Mouse (Mus musculus) gastrocnemius, adult 8-10 months (tissue): ENCODE measurements at regions not wholly inside any gene's neighbourhood (a gene's known extent, or its start where the extent isn't known, plus 50 kb on each side); places are given as distances from the start of the nearest gene placed in this dataset.

Experiments
- DNase-seq, 2 experiments: peaks; one replicate each; pipeline ENCODE4 v3.0.0; 2022; ENCODE audit warnings: low spot score in 2 of 2

DNA sequence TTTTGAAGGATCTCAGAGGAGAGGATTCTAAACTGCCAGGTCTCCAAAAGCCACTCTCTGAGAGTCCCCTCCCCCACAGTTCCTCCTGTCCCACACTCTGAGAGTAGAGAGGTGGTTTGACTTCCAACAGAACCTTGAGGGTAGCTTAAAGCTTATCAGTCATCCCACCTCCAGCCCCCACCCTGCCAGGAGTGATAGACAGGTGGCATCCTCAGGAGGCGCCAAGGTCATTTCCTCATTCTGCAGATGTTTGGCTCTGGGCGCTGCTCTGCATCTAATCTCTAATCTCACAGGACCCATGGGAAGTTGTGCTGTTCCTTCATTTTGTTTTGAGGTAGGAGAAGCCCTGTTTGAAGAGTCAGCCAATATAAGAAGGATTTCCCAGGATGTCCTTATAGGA lies 96.2 kb downstream of the Hes1 start:
- DNase-seq: no peak

DNA sequence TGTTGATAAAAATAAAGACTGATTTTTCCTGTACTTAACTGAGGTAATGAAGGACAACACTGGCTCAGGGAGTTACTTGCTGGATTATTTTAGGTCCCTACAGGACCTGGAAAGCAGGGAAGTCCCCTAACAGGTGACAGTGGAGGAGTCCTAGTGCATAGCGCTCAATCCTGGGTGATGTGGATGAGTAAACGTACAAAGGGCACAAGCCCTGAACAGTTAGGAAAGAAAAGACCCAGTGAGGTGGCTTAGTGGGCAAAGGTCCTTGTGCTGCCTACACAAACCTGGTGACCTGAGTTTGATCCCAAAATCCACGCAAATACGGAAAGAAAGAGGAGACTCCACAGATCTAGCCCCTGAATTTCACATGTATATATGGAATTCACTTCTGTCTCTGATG lies 99.1 kb downstream of the Hes1 start:
- no peak for DNase-seq

DNA sequence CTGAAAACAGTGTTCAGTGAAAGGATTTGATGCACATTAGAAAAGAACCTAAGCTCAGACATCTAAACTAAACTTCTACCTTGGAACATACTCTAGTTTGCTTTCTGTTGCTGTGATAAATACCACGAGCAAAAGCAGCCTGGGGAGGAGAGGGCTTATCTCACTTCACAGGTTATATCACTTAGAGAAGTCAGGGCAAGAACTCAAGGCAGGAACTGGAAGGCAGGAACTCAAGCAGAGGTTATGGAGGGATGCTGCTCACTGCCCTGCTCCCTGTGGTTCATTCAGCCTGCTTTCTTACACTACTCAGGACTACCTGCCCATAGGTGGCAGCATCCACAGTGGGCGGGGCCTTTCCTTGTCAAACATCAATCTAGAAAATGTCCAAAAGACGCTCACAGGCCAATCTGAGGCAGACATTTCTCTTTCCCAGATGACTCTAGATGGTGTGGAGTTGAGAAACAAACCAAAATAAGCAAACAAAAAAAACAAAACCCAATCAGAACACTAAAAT lies 101.5 kb downstream of the Hes1 start:
- DNase-seq: no peak

DNA sequence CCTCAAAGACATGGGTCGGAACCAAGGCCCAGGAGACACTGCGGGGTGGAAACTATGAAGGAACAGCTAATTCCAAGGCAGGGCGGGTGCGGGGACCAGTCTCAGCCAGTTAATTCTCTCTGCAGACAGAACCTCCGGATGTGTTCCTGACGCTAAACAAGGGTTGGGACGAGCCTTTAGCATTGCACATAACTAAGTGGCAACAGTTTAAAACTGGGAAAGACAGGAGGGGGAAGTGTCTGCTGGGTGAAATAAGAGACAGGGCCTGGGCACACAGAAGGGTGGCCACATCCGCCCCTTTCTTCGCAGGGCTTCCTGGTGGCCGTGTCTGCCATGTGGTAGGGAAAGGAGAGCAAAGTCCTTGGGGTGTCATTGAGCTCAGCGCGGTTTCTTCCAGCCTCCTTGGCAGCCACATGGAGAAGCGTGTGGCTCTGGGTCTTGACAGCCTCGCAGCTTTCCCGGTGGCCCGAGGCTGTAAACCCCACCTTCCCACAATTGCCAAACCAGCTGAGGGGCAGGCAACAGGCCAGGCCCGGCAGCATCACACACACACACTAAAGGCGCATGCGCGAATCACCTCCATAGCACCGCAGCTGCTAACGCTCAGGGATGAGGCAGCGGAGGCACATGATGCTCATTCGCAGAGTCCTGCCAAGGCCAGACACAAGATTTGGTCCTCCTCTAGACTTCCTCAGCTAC lies 95.8 kb downstream of the Cpn2 start:
- peak; percentile 72 to 83 for DNase-seq

DNA sequence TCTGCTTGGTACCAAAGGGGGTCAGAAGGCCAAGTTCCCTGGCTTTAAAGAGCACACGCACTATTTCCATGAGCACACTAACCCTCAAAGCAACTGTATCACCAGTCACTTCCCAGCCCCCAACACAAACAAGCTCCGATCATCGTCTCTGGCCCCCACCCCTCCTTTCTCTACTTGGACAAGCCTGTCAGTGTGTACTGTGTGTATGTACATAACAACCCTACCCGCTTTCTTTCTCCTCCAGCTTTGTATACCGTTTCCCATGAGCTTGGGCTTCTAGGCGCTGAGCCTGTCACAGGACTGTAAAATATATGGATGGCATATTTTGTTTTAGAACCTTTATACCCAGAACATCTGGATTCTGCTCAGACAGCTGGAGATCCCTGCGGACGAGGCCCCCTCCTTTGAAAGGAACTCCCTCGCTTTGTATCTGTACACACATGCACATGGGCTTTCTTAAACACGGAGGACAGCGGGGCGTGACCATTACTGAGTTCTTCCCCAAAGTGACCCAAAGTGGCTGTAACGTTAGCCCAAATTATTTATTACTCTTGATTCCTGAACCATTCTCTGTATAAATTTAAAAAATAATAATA lies 95.1 kb downstream of the Cpn2 start:
- no peak for DNase-seq

DNA sequence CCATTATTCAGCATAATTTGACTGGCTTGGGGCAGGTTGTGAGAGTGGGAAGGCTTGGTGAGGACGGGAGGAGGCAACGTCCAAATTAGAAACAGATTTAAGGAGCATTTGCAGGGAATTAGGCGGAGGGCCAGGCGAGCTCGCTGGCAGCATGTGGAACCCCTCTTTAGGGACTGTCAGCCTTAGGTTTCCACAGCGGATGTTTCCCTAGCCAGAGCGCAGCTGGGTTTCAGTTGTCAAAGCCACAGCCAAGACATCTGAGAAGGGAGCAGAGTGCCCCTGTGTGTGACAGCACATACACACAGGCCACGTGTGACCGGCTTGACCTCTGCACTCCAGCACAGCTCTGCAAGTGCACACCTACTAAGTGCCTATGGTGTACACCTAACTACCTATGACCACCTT lies 94.5 kb downstream of the Cpn2 start:
- peak; percentile 76 to 88 for DNase-seq

DNA sequence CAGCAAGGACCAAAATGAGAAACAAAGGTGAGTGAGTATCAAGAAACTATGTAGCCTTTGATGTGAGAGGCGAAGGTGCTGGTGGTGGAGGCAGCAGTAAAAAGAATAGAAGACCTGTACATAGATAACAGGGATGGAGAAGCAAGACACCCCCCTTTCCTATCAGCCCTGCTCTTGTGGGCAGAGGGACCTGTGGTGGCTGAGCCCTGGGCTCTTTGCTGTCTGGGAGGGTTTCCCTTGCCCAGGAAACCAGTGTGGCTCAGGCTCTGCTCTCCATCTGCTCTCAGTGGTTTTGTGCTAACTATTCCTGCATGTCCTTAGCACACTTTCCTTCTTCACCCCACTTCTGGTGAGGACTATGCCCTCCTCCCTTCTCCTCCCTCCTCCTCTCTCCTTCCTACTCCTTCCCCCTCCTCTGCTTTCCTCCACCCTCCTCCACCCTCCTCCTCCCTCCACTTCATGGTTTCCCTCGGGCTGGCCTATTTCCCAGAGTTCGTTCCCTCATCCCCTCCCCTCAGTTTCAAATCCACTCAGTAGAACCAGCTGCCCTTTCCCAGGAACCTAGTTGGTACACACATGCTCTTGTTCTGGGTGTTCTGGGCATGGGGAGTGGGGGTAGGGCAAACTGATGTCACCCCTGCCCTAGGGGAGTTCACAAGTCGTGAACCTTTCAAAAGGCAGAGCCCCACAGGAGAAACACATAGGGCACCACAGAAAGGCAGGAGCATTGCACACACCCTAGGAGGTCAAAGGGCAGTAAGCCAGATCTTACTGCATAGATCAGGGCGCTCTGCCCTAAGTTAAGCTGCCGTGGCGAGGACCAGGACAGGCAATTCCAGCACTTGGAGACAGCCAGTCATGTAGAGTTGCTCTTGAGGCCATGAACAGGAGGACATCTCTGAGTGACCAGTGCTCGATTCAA lies 93.1 kb downstream of the Cpn2 start:
- no peak for DNase-seq

DNA sequence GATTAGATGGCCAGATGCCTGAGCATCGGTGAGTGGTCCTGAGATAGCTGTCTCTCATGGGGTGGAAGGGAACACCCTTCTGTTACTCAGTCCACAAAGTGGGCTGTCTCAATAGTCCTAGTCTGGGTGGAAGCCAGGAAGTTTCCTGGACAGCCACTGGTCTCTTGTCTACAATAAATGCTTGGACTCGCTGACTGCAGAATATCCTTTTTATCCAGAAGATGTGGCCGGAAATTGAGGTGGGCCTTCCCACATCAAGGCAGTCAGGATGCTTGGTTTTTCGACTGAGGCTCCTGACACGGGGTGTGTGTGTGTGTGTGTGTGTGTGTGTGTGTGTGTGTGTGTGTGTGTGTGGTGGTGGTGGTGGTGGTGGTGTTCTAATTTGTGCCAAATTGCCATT lies 91.0 kb downstream of the Cpn2 start:
- no peak for DNase-seq

DNA sequence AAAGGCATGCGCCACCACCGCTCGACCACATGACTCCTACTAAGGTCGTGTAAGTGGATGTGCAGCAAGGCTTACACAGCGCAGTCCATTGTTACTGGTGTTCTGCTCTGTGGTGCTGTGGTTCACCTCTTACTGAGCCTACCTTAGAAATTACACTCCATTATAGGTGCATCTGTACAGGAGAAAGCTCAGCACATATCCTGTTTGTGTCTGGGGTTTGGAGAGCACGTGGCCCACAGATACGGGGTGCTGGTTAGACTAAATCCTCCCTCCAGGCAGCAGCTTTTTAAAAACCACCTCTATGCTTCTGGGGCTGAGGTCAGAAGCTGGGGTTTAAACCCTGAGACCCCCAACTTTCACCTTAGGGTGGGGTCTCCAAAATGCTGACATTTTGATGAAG lies 89.5 kb downstream of the Cpn2 start:
- no peak for DNase-seq

DNA sequence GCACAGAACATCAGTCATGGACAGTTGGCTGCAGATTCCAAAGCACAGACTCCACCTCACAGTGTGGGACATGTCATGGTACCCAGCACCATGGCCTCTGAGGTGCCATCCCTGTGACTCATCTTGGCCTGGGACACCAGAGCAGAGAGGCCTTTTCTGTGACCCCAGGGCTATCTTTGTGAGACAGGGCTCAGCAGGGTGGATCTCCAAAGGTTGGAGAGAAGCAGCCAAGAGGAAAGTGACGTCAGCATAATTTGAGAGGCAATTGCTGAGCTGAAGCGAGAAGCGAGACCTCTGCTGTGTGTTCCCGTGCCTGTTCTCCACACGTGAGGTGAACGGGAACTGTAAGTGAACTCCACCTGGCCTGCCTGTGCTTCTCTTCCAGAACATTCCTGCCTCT lies 88.7 kb downstream of the Cpn2 start:
- no peak for DNase-seq

DNA sequence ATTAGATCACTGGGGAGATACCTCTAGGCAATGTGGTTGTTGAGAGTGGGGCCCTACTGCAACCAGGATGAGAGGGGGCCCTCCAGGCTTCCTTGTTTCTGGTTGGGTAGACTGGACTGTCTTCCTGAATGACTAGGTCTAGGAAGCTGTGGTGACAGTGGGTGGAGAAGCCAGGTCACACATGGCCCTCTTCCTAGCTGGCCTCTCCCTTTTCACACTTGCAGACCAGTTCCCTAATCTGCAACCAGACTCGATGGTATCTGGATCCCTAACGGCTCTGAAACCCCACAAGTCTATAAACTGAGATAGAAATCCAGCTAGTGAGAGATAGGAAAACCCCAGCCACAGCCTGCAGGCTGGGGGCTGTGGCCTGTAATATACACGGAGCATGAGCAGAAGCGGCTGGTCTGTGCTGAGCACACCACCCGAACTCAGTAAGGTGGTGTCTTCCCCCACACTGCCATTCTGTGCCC lies 87.8 kb downstream of the Cpn2 start:
- DNase-seq: no peak

DNA sequence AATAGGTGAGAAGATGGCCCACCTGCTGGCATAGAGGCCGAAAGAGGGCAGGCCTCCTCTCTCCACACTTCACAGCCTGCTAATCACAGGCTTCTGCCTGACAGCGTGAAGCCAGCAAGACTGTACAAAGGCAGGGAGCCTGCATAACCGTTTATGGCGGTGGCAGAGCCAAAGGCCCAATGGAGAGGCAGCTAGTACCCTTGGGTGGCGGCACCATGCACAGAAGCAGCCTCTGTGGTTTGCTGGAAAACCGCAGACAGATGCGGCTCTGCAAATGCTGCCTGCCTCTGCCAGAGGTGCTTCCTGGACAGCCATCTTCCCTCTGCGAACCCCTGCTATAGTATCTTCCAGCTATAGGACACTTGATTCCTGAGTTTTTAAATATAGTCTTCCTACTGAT lies 86.2 kb downstream of the Cpn2 start:
- no peak for DNase-seq

DNA sequence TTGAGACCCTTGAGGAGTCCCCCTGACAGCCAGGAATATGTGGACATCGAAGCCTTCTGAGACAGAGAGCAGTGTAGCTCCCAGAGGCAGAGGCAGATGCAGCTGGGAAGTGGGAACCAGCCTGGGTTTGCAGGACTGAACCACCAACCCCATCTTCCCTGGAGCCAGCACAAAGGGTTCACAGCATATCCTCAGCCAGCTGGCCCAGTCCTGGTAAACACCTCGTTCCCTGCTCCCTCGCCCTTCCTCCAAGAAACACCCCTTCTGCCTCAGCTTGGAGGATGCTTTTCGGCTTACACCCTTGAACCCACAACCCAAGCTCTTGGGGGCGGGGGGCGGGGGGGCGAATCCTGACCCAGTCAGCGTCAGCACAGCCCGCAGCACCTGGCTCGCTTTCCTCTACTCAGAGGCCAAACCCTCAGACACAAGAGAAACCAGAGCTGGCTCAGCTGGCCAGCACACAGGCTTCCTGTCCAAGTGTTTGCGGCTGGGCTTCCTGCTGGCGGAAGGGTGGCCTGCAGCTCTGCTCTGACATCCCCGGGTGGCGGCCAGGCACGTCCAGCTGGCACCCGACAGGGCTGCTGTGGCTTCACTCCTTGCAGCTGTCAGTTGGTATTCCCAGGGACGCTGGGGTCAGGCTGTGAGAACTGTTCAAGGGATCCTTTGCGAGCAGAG lies 82.6 kb downstream of the Cpn2 start:
- peak; percentile 88 to 93 for DNase-seq

DNA sequence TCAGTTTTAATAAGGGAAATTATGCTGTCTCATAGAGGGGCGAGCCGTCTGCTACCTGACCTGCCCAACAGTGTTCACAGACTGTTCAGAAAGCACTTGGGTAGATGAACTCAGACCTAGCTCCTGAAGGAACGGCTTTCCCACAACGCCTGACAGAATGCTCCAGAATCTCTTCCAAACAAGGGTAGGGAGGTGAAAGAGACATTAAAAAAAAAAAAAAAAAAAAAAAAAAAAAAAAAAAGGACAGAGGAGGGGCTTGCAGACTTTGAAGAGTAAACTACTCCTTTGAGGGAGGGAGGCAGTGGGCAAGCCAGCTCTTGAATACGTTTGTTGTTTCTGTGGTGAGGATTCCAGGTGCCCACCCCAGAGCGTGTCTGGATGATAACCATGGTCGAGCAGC lies 81.6 kb downstream of the Cpn2 start:
- DNase-seq: no peak

DNA sequence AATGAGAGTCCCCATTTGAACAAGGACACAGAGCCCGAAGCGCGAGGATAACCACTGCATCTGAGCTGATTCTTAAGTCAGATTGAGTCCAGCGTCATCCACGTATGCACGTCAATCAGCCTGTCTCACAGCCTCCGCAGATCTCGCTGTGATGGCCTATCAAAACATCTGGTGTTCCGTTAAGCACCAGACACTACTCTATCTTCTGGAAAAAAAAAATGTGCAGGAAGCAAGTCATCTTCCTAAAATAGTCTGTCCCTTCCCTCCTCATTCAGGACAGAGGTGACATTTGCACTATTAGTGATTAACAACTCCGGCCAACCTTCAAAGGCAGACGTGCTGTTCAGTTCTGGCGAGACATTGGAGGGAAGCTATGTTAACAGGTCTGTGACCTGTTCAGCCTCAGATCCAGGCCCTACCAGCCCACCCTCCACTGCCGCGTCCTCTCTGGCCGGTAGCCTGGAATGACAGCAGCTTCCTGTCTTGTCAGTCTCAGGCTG lies 81.0 kb downstream of the Cpn2 start:
- no peak for DNase-seq

DNA sequence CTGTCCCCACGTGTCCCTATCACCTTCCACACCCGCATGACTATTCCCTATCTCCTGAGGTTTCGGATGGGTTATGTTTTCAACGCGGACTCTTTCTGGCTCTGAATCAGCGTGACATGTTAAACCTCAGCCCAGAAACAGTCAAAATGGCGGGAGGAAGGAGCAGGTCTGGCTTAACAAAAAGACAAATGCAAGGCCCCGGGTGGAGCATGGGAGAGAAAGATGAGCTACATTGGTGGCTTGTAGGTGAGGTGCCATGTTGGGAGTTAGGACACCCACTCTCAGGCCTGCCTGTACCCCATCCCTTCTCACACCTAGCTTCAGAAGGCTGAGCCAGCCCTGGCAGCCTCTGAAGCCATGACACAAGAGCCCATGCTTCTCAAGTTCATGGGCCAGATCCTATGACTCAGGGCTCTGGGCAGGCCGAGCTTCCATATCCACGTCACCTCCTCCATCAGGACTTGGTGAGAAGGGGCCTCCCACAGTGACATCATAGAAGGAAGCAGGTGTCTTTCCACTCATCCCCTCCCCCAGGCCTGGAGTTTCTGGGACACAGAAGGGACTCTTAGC lies 80.5 kb downstream of the Cpn2 start:
- peak; percentile 66 to 76 for DNase-seq

DNA sequence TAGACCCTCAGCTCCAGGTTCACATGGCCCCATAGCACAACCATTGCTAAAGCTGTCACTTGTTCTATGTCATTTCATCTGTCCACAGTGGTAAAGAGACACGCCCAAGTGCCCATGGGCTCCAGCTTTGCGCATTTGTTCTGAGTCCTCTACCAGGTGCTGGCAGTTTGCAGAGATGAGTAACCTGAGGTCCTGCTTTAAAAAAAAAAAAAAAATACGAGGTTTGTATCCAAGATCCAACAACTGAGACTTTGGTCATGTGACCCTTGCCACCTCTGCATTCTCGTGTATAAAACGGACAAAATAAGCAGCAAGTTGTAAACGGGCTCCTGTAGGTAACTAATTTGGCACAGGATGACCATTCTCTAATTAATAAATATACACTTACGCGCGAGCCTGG lies 79.9 kb downstream of the Cpn2 start:
- DNase-seq: no peak

DNA sequence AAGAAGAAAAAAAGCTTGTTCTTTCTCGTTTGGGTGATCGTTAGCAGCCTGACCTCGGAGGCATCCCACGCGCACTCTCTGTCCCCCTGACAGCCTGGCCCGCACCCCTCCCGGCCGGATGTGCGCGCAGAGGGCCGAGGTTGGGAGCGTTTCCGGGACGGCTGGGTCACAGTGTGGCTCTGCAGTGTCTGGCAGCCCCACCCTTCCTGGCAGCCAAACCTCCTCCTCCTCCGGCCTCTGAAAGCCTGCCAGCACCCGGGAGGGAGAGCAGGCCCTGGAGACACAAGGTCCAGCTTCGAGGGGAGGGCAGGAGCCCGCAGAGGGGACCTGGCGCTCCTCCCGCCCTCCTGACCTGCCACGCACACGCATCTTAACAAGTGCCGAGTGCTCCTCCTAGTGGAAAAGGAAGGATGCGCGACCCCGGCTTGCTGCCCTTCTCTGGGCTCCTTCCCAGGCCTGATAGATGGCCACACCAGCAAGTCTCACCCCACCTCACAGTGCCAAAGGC lies 79.3 kb downstream of the Cpn2 start:
- DNase-seq: peak; percentile 99

DNA sequence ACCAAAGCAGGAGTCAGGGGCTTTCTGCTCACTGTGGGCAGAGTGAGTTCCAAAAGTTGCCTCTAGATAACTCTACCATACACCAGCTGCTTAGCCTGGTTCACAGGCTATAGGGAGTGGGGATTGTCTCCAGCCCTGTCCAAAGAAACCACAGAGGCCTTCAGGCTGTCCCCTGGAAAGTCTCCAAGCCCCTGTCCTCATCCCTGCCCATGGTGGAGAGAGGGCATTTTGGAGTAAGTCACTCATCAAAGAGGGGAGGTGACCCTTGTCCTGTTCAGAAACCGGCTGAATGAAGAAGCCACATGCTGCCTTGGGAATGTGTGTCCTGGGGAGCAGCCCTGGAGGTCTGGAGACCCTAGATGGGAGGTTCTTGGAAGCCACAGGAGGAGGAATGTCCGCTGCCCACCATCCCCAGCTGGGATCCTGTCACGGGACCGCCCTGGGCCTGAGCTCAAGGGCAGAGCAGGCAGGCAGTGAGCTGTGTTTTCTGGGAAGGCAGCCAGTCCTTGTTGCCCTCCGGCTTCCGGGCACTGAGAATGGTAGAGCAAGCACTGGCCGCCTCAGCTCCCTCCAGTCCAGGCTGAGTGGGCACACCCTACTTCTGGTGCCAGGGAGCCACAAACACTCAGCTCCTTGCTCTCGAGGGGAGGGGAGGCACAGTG lies 78.4 kb downstream of the Cpn2 start:
- DNase-seq: peak; percentile 43 to 46

DNA sequence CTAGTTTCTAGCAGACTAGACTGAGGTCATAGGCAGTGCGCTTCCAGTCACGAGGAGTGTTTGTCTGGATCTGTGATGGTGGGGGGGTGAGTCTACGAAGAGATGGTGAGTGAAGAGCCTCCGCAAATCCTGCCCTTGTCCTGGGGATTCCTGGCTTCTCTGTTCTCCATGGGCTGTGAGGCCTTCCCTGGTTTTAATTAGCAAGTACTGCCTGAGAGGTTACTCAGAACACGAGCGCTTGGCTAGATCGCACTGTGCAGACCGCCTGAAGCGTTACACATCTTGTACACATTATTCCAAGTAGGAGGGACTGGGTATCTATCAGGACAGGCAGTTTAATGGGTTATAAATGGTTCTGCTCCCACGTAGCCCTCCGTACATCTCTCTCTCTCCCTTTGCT lies 76.9 kb downstream of the Cpn2 start:
- no peak for DNase-seq
